Mouse (Mus musculus) heart, postnatal 0 days (tissue): ENCODE data around the gene Alpk1.

Experiments used
- CTCF ChIP-seq: IDR thresholded peaks from 2 replicates; pipeline ENCODE4 v1.5.1; 2016; ENCODE audit warnings: antibody characterized with exemption, control low read depth, low read depth
- EP300 ChIP-seq: IDR thresholded peaks from 2 replicates; pipeline ENCODE4 v1.6.1; 2016; ENCODE audit warnings: antibody characterized with exemption, low read depth

DNA sequence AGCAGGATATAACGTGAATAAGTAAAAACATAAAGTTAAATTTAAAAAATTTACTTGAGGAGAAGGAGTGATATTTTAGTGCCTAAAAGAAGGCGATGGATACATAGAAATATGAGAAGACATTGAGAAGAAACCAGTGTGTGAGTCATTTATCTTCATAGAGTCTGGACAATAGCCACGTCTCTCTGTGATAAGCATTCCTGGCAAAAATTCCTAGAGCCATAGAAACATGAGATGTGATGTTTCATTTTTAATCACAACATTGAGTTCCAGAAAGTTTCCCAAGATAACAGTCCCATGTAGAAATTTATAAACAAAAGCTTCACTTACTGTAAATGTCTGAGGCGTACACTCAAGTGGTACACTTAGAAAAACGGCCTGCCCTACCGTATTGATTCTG, 2.6 kb upstream of the Alpk1 start:
- no peak for TF ChIP-seq EP300
- TF ChIP-seq CTCF, result no peak
